Mouse (Mus musculus) megakaryocyte, embryonic 14.5 days (primary cell): ENCODE measurements around the gene Gm38655.

Experiments used
- FLI1 ChIP-seq: IDR thresholded peaks from 2 replicates; pipeline ENCODE4 v1.6.1; 2012; ENCODE audit warnings: low read length, inconsistent platforms, mixed read lengths
- GATA1 ChIP-seq: IDR thresholded peaks from 3 replicates; pipeline ENCODE4 v1.6.1; 2012; ENCODE audit warnings: mixed read lengths, low read length, inconsistent platforms, borderline replicate concordance

- TF ChIP-seq GATA1 (no peak), FLI1 (no peak)
Measured at GRCm38 (mm10) chr17:25169706-25170105, 5.6 kb downstream of the Gm38655 start.
